Mouse (Mus musculus) megakaryocyte, embryonic 14.5 days (primary cell): ENCODE data around the gene Cd3e.
"Not testable (repeated sequence)": the region's sequence is repeated elsewhere in the genome, so short reads cannot be mapped to it uniquely, and the experiment has no call there.

Source experiments
- FLI1 ChIP-seq: IDR thresholded peaks from 2 replicates; pipeline ENCODE4 v1.6.1; 2012; ENCODE audit warnings: low read length, inconsistent platforms, mixed read lengths
- GATA1 ChIP-seq: IDR thresholded peaks from 3 replicates; pipeline ENCODE4 v1.6.1; 2012; ENCODE audit warnings: mixed read lengths, low read length, inconsistent platforms, borderline replicate concordance

DNA sequence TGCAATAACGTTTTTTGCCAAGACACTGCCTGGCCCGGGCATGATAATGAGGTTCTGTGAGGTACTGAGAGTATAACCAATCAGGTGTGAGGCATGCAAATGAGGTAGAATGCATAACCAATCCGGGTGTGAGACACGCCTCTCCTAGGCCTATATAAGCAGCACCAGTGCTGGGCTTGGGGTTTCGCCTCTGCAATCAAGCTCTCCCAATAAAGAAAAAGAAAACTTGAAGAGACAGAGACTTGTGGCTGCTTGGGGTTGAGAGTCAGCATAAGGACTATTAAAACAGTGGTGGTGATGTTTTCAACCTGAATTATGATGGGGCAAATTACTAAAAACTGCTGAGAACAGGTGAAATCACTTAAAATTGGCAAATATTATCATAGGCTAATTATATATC is 41.7 kb downstream of the Cd3e start:
- TF ChIP-seq GATA1, FLI1: not testable (repeated sequence)
